Mouse (Mus musculus) monocyte, adult 2 months (primary cell): ENCODE data around the gene Dnase2a.
A peak's percentile ranks its signal among the peaks of the same experiment; 100 is the strongest.

Experiments used
- DNase-seq, 2 experiments: peaks; one replicate each; pipeline ENCODE4 v3.0.0; 2022; ENCODE audit warnings: low spot score in 2 of 2, low read depth in 1 of 2

Dnase2a gene

DNA sequence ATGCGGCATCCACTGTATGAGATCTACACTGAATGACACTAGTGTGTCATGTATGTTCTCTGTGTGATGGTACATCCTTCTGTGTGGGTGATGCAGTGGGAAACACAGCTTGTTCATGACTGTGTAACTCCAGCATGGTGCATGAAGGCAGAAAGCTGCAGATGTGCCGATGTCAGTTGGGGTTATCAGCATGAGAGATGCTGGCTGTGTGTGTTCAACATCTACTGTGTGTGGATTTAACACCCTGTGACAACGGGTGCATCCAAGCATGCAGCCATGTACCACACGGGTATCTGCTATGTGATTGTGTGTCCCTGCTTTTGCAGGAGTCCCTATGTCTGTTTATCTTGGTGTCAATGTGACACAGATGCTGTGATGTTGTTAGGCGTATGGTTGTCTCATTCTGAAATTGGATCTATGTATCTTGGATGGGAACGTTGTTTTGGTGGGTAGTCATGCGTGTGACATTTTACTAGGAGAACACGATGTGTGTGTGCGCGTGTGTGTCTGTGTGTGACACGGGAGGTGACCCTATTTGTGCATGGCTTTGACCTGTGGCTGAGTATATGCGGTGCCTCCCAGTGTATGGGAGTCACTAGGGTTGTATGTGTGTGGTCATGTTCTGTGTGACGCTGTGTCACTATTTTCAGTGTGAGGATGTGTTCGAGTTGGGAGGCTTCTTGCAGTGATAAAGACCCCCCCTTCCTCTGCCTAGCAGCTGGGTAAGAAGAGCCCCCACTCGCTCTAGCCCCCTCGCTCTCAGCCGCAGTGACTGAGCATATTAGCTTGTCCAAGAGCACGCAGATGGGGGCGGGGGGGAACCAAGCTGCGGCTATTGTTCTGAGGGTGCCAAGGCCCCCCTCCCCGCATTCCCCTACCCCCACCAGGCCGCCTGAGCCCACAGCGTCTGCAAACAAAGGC is 27.9 kb downstream of the Dnase2a start:
- DNase-seq, result no peak

DNA sequence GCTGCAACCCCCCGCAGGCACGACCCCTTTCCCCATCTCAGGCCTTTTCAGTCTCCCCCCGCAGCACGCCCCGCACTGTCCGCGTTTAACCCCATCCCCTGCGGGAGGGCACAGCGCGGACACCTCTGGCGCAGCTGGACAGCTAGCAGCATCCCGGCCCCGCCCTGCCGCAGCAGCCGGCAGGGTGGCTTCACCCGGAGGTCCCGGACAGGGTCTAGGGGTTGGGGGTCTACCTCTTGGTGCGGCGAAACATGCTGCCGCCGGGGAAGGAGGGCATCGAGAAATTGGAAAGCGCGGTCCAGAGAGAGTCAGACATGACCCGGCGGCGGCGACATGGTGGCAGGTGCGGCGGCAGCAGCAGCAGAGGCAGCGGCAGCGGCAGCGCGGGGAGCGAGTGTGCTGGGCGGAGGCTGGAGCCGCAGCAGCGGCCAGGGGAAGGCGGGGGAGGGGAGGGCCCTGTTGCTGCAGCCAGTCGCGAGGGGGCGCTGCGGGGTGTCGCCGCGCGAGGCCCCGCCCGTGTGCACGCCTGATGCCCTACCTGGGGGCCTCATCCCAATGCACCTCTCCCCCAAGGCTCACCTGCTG is 28.7 kb downstream of the Dnase2a start, which contains the start of gene Mast1:
Gene Mast1, minus strand, starts transcription at position 398 of the 585 bp plus-strand sequence.
- DNase-seq, result no peak

- no peak for DNase-seq
These were observed 29.5 kb downstream of the Dnase2a start for GRCm38 (mm10) chr8:84937620-84938485.

DNA sequence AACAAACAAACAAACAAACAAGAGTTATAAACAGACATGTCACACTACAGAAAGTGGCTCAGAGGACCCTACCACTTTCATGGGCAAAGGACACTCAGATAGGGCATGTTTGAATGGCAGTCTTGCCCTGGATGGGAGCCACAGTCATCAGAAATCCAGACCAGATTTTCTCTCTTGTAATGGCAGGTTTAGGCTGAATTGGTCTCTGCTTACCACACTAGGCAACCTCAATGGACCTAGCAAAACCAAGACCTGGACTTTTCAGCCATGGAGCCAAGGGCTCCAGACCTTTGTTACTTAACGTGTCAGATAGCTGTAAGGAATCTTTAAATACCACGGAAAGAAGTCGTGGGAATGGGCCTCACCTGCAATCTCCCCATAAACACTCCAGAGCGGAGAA is 35.3 kb downstream of the Dnase2a start:
- no peak for DNase-seq

DNA sequence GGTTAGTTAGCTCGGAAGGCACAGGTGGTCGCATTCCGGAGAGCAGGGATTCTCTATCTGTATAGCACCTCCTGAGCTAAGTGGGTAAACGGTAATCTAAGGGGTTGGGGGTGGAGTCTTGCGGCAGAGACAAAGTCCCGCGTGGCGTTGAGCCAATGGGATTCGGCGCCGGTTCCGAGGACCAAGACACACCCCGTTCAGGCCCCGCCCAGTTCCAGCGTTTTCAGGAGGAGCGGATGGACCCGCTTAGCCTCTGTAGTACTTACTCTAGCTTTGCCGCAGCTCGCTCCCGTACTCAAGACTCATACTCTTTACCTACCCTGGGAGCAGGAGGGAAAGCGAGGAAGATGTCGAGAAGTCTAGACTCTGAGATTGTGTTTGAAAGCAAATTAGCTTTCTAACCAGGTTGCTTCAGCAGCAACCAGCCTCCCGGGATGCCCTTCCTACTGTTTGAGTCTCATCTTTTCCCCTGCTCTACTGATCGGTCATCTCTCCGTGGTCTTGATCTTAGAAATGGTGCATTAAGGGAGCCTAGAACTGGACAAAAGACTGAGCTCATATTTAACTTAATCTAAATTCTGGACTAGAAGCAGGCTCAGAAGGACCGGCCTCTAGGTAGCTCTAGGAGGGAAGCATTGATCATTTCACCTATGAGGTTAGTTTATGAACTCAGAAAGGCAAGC is 36.3 kb downstream of the Dnase2a start:
- no peak for DNase-seq

- no peak for DNase-seq
These were observed 36.9 kb downstream of the Dnase2a start for GRCm38 (mm10) chr8:84945235-84945632.

DNA sequence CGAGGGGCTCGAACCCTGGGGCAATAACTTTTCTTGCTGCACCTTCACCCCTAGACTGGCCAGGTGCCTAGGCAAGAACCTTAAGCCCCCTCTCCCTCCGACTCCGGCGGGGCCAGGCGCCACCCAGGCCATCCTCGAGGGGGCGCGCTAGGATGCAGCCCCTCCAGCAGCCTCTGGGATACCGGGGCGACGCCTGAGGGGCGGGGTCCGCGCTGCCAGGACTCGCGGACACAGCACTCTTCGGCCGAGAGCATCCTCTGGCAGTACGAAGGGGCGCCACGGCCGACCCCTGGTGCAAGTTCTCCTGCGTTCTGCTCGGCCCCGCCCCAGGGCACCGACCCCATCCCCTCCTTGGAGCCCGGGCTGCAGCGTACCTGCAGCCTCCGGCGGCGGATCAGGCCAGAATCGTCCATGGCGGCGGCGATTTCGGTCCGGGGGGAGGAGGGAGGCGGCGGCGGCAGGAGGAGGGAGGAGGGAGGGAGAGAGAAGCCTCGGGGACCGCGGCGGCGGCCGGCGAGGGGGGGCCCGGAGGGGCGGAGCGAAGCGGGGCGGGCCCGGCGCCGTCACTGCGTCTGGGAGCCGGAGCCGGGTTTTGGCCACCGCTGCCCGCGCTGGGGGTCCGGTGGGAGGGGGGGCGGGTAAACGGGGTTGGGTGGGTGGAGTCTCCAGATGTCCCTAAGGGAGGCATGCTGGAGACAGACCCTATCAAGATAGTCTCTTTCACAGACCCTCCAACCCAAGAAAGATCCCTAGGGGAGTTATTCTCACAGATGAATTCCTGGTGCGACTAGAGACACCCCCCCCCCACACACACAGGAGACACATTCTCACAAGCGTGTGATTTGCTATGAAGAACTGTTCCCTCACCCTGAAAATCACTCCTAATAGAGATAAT is 37.5 kb downstream of the Dnase2a start:
- no peak for DNase-seq

- no peak for DNase-seq
These were observed 38.3 kb downstream of the Dnase2a start, which contains the start of gene Rtbdn for GRCm38 (mm10) chr8:84946528-84947240. Rtbdn (plus strand) TSS chr8:84946991.

DNA sequence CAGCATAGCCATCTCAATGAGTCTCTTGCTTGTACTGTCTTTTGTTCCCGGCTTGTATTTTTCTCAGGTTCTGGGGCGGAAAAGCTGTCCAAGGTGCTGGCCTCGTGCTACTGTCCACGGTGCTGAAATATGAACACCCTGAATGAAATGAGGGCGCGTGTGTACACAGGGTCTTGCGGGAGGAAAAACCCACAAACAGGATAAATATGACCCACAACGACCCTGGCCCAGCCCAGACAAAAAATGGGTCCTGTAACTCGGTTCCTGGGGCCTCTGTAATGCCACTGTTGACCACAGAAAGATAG is 38.8 kb downstream of the Dnase2a start:
- DNase-seq, result no peak

- DNase-seq, result no peak
These were observed 41.4 kb downstream of the Dnase2a start for GRCm38 (mm10) chr8:84949753-84950152.

DNA sequence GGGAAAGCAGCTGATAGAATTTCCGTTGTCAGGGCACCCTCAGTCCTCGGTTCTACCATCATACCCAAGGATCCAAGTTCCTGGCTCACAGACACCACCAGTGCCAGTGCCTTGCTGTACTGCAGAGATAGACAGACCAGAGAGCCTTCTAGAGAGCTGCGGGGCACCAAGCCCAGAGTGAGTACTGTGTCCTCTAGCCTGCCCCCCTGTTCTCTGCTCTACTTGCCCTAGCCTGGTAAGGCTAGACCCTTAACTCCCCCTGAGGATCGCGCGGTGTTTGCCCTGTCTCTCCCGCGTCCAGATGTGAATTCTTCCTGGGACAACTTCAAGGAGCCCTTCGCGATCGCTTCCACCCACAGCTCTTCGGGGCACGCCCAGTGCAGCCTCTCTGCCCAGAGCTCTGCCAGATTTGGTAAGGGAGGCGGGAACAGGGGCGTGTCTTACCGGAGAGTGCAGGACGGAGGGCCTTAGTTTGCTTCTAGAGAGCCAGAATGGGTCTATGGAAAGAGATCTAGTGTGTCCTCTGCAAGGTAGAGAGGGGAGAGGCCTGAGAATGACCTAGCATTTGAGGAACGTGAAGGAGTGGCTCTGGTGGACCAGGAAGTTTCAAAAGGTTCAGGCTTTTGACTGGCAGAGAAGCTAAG is 44.4 kb downstream of the Dnase2a start:
- no peak for DNase-seq

DNA sequence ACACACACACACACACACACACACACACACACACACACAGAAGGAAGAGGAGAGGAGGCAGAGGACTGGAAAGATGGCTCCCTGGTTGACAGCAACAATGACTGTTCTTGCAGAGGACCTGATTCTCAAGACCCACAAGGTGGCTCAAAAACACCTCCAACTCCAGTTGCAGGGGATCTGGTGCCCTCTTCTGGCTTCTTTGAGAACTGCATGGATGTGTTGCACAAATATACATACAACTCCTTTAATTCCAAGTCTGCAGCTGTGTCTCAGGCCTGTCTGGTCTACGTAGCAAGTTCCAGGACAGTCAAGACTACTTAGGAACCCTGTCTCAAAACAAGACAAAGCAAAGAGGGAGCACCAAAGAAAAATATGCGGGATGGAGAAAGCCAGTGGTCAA is 48.4 kb downstream of the Dnase2a start:
- DNase-seq, result peak in 1 of 2 experiments; percentile 49

DNA sequence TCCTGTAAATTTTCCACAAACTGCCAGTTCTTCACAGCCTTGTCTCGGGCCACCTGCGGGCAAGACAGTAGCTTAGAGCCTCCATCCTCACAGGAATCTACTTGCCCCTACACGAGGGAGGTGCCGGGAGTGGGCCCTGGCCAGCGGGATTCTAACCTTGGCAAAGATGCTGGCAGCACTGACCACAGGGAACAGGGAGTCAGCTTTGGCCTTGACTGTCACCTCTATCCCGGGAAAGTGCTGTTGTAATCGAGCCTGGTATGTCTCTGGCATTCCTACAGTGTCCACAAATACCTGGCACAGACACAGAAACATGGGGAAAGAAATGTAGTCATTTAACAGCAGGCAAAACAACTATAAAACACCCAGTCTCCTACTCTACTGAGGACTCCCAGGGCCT is 51.5 kb downstream of the Dnase2a start:
- DNase-seq, result no peak

DNA sequence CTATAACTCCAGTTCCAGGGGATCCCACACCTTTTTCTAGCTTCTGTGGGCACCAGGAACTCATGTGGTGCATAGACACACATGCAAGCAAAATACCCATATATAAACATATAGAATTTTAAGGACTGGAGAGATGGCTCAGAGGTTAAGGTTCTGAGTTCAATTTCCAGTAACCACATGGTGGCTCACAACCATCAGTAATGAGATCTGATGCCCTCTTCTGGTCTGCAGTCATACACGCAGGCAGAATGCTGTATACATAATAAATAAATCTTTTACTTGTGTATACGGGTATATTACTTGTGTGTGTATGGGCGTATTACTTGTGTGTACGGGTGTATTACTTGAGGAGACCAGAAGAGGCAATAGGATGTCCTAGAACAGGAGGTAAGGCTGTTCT is 55.6 kb downstream of the Dnase2a start:
- DNase-seq, result no peak

DNA sequence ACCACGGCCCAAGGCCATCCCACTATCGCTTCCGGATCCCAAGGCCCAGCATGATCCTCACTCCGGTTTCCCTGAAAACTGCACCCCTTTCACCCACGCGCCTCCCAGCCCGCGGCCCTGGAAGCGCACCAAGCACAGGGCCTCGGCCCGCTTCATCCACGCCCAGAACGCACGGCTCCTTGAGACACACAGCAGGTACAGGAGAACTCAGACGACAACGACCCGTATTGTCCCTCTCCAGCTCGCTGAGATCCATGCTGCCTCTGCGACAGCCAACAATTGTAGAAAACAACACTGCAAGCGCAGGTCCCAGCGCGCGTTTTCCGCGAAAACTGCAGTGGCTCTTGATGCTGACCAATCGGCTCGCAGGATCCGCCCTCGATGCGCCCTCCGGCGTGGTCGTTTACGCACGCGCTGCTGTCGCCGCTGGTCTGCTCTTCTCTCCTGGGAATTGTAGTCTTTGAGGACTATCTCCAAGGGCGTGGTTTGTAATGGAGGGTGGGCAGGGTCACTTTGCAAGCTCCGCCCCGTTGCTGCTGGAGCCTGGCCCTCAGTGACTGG is 57.5 kb downstream of the Dnase2a start:
- DNase-seq, result peak in 1 of 2 experiments; percentile 83

DNA sequence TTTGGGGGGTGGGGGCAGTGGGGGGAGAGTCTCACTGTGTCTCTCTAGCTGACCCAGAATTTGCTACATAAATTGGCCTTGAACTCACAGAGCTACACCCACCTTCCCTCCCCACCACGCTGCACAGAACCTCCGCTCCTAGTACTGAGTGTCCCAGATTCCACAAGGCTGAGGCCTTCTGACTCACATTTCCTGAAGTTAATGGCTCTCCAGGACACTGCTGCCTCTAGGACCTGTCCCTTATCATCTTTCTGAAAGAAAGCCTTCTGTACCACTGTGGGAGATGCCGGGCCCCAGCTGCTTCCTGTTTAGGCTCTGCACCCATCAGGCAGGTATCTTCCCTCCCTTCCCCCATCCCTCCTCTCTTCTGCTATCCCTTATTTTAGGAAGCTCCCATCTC is 58.2 kb downstream of the Dnase2a start:
- DNase-seq, result no peak

DNA sequence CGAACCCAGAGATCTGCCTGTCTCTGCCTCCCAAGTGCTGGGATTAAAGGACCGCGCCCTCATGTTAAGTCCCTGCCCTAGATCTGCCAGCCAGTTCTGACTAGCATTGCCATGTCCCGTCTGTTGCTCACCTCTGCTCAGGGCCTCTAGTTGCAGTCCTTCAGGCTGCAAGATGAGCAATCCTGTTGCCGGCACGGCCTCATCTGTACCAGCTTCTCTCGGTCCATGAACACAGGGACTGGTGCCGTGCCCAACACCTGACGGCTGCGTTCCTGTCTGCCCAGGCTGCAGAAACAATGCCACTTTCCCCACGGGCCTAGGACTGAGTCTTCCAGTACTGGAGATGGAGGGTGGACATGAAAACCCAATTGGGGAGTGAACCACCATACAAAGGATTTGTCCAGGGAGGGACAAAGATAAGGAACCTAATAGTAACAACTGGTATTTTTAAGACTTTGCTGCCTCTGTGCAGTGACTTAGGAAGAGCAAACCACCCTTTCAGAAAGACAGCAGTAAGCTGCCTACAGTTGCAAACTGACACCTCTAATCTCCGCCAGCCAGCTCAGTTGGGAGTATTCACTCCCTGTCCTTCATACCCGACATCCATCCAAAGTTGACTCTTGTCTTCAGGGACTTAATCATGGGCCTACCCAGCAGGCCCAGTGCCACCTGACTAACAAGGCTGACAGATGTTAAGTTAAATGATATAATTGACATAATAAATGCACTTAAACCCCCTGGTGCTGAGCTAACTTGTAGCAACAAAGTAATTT is 59.4 kb downstream of the Dnase2a start:
- no peak for DNase-seq

DNA sequence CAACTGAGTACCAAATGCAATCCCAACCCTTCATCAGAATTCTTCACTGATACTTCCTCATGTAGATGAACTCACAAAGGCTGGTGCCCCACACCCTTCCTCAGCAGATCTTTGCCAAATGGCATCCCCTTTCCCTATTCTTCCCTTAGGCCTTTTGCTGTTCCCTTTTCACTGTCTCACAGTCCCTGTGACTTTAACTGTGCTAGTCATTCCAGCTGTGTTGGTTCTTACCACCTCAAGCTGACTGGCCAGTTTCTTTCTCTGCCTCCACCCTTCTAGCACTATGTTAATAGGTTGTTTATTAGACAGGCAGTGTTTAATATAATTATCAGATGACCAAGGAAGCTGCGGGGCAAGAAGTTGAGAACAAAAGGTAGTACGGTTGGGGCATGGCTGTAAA is 60.3 kb downstream of the Dnase2a start:
- no peak for DNase-seq
